Mouse (Mus musculus) right cerebral cortex, postnatal 25 days (tissue): ENCODE results near the gene Vmn2r23.
"Not testable (repeated sequence)": the region's sequence is repeated elsewhere in the genome, so short reads cannot be mapped to it uniquely, and the experiment has no call there.

Source experiments
- DNase-seq: peaks from one replicate; pipeline ENCODE4 v3.0.0; 2022

The Vmn2r23 gene

DNA sequence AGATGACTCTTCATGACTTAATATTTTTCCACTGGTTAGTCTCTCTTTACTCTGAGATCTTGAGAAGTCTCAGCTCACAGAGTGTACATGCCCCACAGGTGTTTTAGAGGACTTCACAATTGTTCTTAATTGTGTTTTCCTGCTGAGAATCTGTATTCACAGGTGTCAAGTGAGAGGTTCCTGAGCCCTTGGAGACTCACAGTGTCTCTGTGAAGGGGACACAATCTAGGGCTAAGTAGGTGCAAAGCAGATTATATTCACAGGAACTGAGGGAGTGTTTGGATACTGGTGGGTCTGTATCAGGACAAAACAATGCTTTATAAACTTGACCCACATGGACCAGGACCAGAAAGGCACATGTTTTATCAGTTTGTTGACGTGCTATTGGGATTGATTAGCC is at the start of gene Vmn2r23:
Gene Vmn2r23, plus strand, starts transcription at position 301 of the 400 bp plus-strand sequence.
- no peak for DNase-seq

DNA sequence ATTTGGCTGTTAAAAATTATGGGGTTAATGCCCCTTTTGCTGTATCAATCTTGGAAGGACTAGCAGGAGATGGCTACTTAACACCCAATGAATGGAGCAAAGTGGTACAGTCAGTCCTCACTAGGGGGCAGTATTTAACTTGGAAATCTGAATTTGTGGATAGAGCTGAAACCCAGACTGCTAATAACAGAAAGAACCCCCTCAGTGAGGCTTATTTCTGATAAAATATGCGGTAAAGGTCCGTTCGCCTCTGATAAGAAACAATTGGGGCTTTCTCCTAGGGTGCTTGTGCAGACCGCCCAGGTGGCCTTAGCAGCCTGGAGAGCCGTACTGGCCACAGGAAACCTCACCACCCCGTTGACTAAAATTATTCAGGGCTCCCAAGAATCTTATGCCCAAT is 45.4 kb upstream of the Vmn2r23 start:
- no peak for DNase-seq

DNA sequence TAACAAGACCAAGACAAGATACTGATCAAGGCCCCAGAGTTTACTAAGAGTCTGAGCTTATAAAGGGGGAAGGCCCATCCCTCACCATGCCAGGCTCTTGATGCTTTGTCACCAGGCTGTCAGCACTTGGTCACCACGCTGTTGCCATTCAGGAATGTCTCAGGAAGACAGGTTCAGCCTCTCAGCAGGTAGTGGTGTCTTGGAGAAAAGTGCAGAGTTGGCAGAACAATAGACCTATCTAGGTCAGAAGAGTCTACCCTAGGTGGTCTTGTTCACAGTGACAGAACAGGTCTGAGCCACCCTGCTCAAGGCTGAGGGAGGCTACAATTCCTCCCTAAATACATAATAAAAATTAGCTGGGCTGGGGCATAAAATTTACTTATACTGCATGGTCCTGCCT is 5.8 kb upstream of the Vmn2r23 start:
- DNase-seq = not testable (repeated sequence)

DNA sequence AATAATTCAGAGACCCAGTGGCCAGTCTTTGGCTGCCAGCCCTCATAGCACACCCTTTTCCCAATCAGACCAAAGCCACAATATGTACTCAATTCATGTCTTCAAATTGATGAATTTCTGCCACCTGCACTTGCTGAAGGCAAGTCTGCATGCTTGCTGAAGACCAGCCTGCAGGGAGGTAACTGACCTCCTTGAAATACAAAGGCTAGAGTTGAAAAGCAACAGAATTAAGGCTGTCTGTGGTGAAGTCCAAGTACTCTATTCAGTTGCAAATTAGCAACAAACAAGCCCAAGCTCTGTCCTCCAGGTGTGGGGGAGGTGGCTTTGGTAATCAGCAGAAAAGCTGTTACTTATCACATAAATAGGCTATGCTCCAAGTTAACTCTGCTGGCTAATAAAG is 5.3 kb upstream of the Vmn2r23 start:
- DNase-seq = no peak

DNA sequence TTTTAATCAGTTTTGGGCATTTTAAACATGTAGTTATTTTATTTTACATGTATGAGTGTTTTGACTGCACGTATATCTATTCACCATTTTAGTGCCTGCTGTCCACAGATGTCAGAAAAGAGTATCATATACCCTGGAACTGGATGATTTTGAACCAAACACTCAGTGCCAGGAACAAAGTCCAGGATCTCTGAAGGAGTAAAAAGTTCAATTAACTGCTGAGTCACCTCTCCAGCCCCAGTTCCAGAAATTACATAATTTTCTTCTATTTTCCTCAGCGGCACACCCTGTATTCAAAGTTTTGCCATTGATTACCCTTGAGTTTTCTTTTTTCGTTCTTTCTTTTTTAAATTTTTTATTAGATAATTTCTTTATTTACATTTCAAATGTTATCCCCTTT is 67.6 kb downstream of the Vmn2r23 start:
- DNase-seq = no peak

DNA sequence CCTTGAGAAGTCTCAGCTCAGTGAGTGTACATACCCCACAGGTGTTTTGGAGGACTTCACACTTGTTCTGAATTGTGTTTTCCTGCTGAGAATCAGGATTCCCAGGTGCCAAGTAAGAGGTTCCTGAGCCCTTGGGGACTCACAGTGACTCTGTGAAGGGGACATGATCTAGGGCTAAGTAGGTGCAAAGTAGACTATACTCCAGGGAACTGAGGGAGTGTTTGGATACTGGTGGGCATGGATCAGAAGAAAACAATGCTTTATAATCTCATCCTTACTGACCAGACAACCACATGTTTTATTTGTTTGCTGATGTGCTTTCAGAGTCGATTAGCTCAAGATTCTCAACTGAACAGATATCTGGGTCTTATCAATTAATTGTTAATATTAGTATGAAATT is 76.1 kb downstream of the Vmn2r23 start, which contains the start of gene Vmn2r24:
Gene Vmn2r24, plus strand, starts transcription at position 301 of the 400 bp plus-strand sequence.
- no peak for DNase-seq

DNA sequence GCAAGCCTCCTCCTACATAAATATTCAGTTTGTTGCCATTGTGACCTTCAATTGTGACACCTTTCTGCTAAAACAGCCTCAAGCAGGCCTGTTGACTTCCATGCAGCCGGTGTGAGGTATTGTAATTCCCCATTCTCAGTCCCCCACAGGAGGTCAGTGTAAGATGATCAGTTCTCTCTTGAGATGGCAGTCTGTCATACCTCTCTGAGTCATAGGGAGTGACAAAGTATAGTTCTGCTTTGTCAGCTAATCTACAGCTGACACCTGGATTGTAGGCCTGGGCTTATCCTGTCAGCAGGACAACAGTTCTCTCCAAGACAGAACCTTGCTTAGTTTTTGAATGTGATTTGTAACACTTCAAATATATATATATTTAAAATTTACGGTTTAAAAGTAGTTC is 82.4 kb downstream of the Vmn2r23 start:
- DNase-seq = no peak

DNA sequence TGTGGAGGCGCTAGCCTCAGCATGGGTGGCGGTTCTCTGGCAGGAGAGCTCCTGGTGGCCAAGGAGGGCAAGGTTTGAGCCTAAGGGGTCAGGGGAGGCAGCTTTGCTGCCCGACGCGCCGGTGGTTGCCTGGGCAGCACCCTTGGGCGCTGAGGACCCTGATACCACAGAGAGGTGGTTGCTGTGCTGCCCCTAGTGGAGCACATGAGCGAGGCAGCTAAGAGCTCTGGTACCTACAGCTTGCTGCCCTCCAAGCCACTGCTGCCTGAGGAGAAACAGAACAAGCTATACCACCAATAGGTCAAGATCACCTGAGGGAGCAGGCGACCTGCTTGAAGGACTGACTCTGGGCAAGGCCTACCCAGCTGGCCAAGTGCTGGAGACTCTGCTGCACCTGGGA is 91.3 kb downstream of the Vmn2r23 start:
- DNase-seq = no peak
